Mouse (Mus musculus) myocyte (in vitro differentiated cells): ENCODE results near the gene Rrp12.

Experiments used
- E2F4 ChIP-seq: IDR thresholded peaks from one replicate; pipeline ENCODE4 v1.6.1; 2011; ENCODE audit warnings: mild to moderate bottlenecking, control low read depth, moderate library complexity; ENCODE audit not compliant: insufficient read depth
- MAX ChIP-seq: IDR thresholded peaks from one replicate; pipeline ENCODE4 v1.6.1; 2011; ENCODE audit warnings: low read depth, mild to moderate bottlenecking, control low read depth
- MYOD1 ChIP-seq, 3 experiments: IDR thresholded peaks; one replicate each; pipeline ENCODE4 v1.6.1; 2011; ENCODE audit warnings: control low read depth in 2 of 3, low read depth in 2 of 3, mild to moderate bottlenecking in 2 of 3, moderate library complexity in 1 of 3; ENCODE audit not compliant: insufficient read length in 2 of 3, control insufficient read depth in 1 of 3
- MYOG ChIP-seq, 3 experiments: IDR thresholded peaks; one replicate each; pipeline ENCODE4 v1.6.1; 2011; ENCODE audit warnings: control low read depth in 2 of 3, low read depth in 2 of 3, mild to moderate bottlenecking in 2 of 3; ENCODE audit not compliant: insufficient read length in 2 of 3, control insufficient read depth in 1 of 3, insufficient read depth in 1 of 3
- POLR2A ChIP-seq: IDR thresholded peaks from one replicate; pipeline ENCODE4 v1.6.1; 2011; ENCODE audit warnings: low read depth, mild to moderate bottlenecking, control low read depth, moderate library complexity; ENCODE audit not compliant: insufficient read length
- POLR2AphosphoS2 ChIP-seq: IDR thresholded peaks from one replicate; pipeline ENCODE4 v1.6.1; 2011; ENCODE audit warnings: low read depth, control low read depth; ENCODE audit not compliant: insufficient read length
- REST ChIP-seq: IDR thresholded peaks from one replicate; pipeline ENCODE4 v1.6.1; 2011; ENCODE audit warnings: mild to moderate bottlenecking, control low read depth, moderate library complexity; ENCODE audit not compliant: insufficient read depth, insufficient read length
- TCF12 ChIP-seq: IDR thresholded peaks from one replicate; pipeline ENCODE4 v1.6.1; 2011; ENCODE audit warnings: mild to moderate bottlenecking, control low read depth; ENCODE audit not compliant: poor library complexity, insufficient read depth, severe bottlenecking
- TCF3 ChIP-seq: IDR thresholded peaks from one replicate; pipeline ENCODE4 v1.6.1; 2011; ENCODE audit warnings: low read depth, control low read depth; ENCODE audit not compliant: insufficient read length
- USF1 ChIP-seq: IDR thresholded peaks from one replicate; pipeline ENCODE4 v1.6.1; 2011; ENCODE audit warnings: low read depth, mild to moderate bottlenecking, control low read depth, moderate library complexity

- no peak for TF ChIP-seq MYOD1 (IDR thresholded peaks at IDR 0.05; ENCODE audit: control insufficient read depth in 1 of 3, insufficient read length in 2 of 3, low read depth in 2 of 3)
- no peak for TF ChIP-seq POLR2A
- no peak for TF ChIP-seq USF1
- no peak for TF ChIP-seq POLR2AphosphoS2
- no peak for TF ChIP-seq E2F4
- TF ChIP-seq TCF12: no peak
- TF ChIP-seq MYOG (IDR thresholded peaks at IDR 0.05; ENCODE audit: control insufficient read depth in 1 of 3, insufficient read depth in 1 of 3, insufficient read length in 2 of 3, low read depth in 2 of 3): no peak
- TF ChIP-seq REST: no peak
- TF ChIP-seq TCF3: no peak
- TF ChIP-seq MAX: no peak
Measured at GRCm38 (mm10) chr19:41910396-41910795, 14.4 kb upstream of the Rrp12 start.
